Mouse (Mus musculus): ENCODE measurements around the gene Fam131a. TPM values are rescaled to one million over a fixed set of nuclear protein-coding genes. Genes with fewer than 3 reads are reported as not detected.
"Not testable (repeated sequence)": the region's sequence is repeated elsewhere in the genome, so short reads cannot be mapped to it uniquely, and the experiment has no call there.

Gene Fam131a
- 100 to 1,000 TPM; 381 to 399 TPM for total RNA-seq (2021)
- long read RNA-seq, experiment 1, transcript Fam131a-201 (6 exons, 2,432 nt), result major isoform, 249 of 439 reads
- long read RNA-seq, experiment 1, transcript Fam131a-205 (7 exons, 962 nt), result minor isoform, 34 of 439 reads
- long read RNA-seq, experiment 1, transcript Fam131a-203 (5 exons, 803 nt), result minor isoform, 11 of 439 reads
- long read RNA-seq, experiment 1, partial matches to known transcripts, result 138 of 439 reads
- long read RNA-seq, experiment 1, other reads (novel, unspliced or antisense), result 7 of 439 reads
- long read RNA-seq, experiment 2, transcript Fam131a-201 (6 exons, 2,432 nt), result major isoform, 230 of 402 reads
- long read RNA-seq, experiment 2, transcript Fam131a-203 (5 exons, 803 nt), result minor isoform, 19 of 402 reads
- long read RNA-seq, experiment 2, transcript Fam131a-205 (7 exons, 962 nt), result minor isoform, 26 of 402 reads
- long read RNA-seq, experiment 2, partial matches to known transcripts, result 114 of 402 reads
- long read RNA-seq, experiment 2, other reads (novel, unspliced or antisense), result 13 of 402 reads

- DNase-seq (ENCODE audit: low spot score in 2 of 2), result peak; percentile 95
- intact Hi-C loops (cut with DNase I), result no loop called here
These were observed at the start of gene Fam131a for GRCm38 (mm10) chr16:20693111-20693701. TSS of gene Fam131a (plus strand) at chr16:20693241.

DNA sequence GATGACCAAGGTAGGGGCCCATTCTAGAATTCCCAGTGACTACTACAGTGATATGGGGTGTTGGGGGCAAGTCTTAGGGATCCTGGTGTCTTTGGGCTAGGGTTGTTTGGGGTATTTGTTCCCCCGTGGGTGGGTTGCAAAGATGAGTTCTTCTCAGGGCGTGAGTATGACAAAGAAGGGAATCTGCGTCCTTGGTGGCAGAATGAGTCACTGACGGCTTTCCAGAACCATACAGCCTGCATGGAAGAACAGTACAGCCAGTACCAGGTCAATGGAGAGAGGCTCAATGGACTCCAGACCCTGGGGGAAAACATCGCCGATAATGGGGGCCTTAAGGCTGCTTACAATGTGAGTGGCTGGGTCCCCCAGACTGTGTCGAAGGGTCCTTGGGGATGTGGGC is 49.1 kb upstream of the Fam131a start:
- intact Hi-C loops (cut with DNase I), result loop anchor here (5.0 kb wide), 2 partner anchors 127 to 147 kb away; partner anchors contain the start of genes Dvl3 and Eif2b5
- no peak for DNase-seq (ENCODE audit: low spot score in 2 of 2)

GRCm38 (mm10) chr16:20651076-20651946 is 41.7 kb upstream of the Fam131a start, which contains the start of gene Psmd2:
TSS of gene Psmd2 (plus strand) at chr16:20651652.
- intact Hi-C loops (cut with DNase I), result loop anchor here (5.0 kb wide), 1 partner anchor 39 kb away; the partner anchor contains the start of genes Alg3, Eef1akmt4 and Gm49333
- DNase-seq (ENCODE audit: low spot score in 2 of 2), result peak; percentile 95 to 98

DNA sequence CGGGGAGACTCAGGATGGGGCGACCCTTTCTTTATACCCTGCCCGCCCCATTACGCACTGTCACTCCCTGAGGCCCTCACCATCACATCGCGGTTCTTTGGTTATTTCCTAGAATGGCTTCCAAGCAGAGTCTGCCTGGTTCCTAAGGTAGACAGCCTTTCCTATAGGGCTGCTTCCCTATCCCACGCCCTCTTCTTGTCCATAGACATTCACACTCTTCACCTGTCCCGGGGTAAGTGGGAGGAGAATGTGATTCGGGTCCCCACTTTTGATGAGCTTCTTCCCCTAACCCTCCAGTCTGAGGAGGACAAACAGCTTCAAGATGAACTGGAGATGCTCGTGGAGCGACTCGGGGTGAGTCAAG is 41.1 kb upstream of the Fam131a start:
- intact Hi-C loops (cut with DNase I), result loop anchor here (5.0 kb wide), 1 partner anchor 40 kb away; the partner anchor contains the start of genes Alg3, Eef1akmt4 and Gm49333
- no peak for DNase-seq (ENCODE audit: low spot score in 2 of 2)

DNA sequence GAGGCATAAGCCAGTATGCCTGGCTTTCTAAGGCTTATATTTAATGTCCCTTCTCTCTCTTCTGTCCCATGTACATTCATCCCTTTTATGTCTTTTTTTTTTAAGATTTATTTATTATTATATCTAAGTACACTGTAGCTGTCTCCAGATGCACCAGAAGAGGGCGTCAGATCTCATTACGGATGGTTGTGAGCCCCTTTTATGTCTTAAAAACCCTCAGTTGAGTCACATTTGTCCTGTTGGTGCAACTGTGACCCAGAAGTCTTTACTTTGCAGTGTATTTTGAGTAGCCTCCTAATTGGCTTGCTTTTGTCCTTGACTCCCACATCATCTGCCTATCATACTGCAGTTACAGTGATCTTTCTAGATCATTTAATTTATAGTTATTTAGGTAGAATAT is 39.7 kb upstream of the Fam131a start:
- intact Hi-C loops (cut with DNase I), result loop anchor here (5.0 kb wide), 1 partner anchor 41 kb away; the partner anchor contains the start of genes Alg3, Eef1akmt4 and Gm49333
- DNase-seq (ENCODE audit: low spot score in 2 of 2), result no peak

GRCm38 (mm10) chr16:20657661-20658060 is 35.4 kb upstream of the Fam131a start:
- intact Hi-C loops (cut with DNase I), result no loop called here
- DNase-seq (ENCODE audit: low spot score in 2 of 2), result no peak

DNA sequence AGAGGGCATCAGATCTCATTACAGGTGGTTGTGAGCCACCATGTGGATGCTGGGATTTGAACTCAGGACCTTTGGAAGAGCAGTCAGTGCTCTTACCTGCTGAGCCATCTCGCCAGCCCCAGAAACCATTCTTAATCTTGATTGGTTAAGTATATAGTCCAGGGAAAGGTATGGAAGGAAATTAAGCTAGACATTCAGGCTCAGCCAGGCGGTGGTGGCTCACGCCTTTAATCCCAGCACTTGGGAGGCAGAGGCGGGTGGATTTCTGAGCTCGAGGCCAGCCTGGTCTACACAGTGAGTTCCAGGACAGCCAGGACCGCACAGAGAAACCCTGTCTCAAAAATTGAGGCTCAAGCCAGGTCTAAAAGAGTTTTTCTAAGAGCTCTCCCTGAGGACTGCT is 25.0 kb upstream of the Fam131a start, which contains the start of gene Eif4g1:
Gene Eif4g1 (plus strand): TSS at position 301 of the 400 bp plus-strand sequence.
- intact Hi-C loops (cut with DNase I); DNase-seq (ENCODE audit: low spot score in 2 of 2): not testable (repeated sequence)

DNA sequence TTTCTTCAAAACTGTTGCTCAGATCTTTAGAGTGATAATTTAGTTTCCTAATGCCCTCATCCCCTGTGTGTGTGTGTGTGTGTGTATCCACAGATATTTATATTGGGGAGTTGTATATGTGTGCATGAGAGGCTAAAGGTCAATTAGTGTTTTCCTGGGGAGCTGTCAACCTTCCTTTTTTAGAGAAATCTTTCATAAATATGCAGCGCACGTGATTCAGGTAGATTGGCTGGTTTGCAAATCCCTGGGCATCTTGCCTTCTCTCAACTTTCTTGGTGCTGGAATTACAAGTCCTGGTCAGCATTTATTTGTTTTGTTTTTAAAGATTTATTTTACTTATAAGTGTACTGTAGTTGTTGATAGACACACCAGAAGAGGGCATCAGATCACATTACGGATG is 22.8 kb upstream of the Fam131a start:
- intact Hi-C loops (cut with DNase I), result no loop called here
- no peak for DNase-seq (ENCODE audit: low spot score in 2 of 2)

DNA sequence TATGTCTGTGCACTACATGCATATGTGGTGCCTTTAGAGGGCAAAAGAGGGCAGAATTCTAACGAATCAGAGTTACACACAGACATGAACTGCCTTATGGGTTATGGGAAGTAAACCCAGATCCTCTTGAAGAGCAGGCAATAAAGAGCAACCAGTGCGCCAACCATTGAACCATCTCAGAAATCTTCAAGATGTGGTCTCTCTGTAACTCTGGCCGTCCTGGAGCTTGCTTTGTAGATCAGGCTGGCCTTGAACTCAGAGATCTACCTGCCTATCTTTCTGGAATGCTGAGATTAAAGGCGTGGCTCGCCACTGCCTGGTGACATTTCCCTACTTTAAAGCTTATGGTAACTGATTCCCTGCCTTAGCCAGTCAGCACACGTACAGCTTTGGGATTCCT is 21.2 kb upstream of the Fam131a start:
- intact Hi-C loops (cut with DNase I), result no loop called here

GRCm38 (mm10) chr16:20672500-20672902 is 20.5 kb upstream of the Fam131a start:
- DNase-seq (ENCODE audit: low spot score in 2 of 2), result peak; percentile 94 to 97
- intact Hi-C loops (cut with DNase I), result no loop called here

More for the DNA sequence above, 21.2 kb upstream of the Fam131a start:
- no peak for DNase-seq (ENCODE audit: low spot score in 2 of 2)

DNA sequence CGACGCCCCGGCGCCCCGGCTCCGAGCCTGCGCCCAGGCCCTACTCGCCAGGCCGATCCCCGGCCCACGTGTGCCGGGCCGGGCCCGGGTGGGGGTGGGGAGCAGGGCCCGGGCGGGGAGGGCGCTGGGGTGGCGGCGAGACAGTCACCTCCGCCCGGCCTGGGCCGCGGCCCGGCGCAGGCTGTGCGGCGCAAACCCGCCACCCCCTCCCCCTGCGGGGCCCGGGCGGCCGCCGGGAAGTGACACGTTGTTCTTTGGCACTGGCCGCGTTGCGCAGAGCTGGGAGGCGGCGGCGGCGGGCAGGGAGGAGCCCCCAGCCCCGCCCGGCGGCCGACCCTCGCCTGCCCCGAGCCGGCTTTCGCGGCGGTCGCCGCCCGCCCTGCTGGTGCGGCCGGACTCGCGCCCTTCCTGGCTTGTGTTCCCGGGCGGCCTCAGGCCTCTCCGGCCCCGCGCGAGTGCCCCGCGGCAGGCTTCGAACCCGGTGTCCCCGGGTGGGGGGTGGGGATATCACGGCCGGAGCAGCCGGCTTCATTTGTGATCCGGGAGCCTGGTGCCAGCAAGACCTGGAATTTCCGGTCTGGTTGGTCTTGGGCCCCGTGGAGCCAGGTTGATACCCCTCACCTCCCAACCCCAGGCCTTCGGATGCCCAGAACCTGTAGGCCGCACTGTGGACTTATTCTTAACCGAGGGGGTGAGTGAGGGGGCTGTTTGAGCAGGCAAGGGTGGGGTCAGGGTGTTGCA is 19.9 kb upstream of the Fam131a start:
- peak; percentile 37 to 45 for DNase-seq (ENCODE audit: low spot score in 2 of 2)
- intact Hi-C loops (cut with DNase I), result no loop called here

DNA sequence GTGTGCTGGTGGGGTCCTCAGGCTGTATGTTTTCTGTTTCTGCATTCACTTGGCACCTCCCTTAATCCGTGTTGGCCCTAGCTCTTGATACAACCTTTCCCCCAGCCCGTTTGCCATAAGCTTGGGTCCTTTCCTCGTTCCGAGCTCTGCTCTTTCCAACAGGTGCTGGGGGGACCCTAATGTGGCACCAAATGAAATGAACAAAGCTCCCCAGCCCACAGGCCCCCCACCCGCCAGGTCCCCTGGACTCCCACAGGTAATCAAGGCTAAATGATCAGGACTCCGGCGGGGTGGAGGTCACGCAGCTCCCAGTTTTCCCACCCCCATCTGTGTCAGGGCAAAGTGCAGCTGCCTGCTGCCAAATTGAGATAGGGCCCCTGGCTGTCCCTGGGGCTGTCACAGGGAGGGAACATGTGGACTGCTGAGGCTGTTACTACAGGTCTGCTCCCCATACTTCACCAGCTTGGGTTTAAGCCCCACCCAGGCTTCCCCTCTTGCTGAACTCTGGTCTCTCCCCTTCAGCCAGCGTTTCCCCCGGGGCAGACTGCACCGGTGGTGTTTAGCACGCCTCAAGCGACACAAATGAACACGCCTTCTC is 19.2 kb upstream of the Fam131a start:
- no peak for DNase-seq (ENCODE audit: low spot score in 2 of 2)
- intact Hi-C loops (cut with DNase I), result no loop called here

- intact Hi-C loops (cut with DNase I), result no loop called here
- DNase-seq (ENCODE audit: low spot score in 2 of 2), result no peak
These were observed 17.8 kb upstream of the Fam131a start for GRCm38 (mm10) chr16:20675213-20675612.

DNA sequence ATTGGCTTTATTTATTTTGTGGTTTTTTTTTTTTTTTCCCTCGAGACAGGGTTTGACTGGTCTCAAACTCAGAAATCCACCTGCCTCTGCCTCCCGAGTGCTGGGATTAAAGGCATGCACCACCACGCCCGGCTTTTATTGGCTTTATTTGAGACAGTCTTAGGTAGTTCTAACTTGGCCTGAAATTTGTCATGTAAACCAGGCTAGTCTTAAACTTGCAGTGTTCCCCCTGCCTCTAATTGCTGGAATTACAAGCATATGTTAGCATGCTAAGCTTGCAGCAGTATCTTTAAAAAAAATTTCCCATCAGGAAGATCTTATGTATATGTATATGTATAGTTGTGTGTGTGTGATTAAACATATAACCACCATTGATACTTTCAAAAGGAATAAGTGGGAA is 16.3 kb upstream of the Fam131a start:
- intact Hi-C loops (cut with DNase I), result no loop called here
- DNase-seq (ENCODE audit: low spot score in 2 of 2), result no peak

- intact Hi-C loops (cut with DNase I), result no loop called here
- no peak for DNase-seq (ENCODE audit: low spot score in 2 of 2)
These were observed 15.7 kb upstream of the Fam131a start for GRCm38 (mm10) chr16:20677380-20677779.

DNA sequence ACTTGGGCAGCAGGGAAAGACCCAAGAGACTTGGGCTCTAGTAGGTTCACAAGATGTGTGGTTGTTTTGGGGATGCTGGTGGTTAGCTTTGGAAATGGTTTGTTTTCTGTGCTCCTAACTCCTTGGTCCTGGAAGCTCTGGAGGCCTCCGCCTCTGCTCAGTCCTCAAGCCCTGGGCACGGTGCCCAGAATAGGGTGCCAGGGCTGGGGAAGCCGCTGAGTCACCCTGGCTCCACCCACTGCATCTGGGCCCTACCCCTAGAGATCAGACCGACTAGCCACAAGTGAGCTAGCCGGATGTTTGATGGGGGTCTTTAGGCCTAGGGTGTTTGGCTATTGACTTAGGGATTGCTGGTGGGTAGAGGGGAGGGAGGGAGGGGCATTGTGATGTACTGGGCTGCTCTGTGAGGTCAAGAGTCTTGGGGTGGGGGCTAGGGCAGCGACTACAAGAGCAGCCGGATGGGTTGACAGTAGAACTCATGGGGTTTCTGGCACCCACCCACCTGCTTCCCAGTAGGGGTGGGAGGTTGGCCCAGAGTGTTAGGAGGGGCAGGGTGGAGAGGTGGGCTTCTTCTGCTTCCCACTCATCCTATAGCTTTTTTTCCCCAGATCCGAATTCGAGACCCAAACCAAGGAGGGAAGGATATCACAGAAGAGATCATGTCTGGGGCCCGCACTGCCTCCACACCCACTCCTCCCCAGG is 14.9 kb upstream of the Fam131a start:
- intact Hi-C loops (cut with DNase I), result no loop called here
- peak; percentile 50 to 62 for DNase-seq (ENCODE audit: low spot score in 2 of 2)

DNA sequence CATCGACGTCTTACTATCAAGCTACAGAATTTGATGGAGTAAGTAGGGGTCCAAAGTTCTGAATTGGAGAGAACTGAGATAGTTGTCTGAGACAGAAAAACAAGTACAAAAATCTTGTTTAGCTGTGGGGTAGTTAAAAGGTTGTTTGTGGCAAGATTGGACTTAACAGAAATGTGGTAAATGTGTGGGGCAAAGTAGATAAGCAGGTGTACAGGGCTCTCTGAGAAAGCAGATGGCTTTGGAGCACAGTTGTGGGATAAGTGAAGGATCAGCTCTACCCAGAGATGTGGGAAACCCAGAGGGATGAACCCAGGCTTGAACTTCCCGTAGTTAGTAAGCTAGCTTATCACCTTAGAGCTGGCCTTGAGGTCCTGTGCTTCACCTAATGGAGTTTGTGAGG is 2.3 kb upstream of the Fam131a start:
- DNase-seq (ENCODE audit: low spot score in 2 of 2), result no peak
- intact Hi-C loops (cut with DNase I), result no loop called here

- no peak for DNase-seq (ENCODE audit: low spot score in 2 of 2)
- intact Hi-C loops (cut with DNase I), result no loop called here
These were observed 1.4 kb upstream of the Fam131a start for GRCm38 (mm10) chr16:20691617-20692016.
